Mouse (Mus musculus): ENCODE results near the gene Gm38655. TPM values are rescaled to one million over a fixed set of nuclear protein-coding genes. Genes with fewer than 3 reads are reported as not detected.
"Not testable (repeated sequence)": the region's sequence is repeated elsewhere in the genome, so short reads cannot be mapped to it uniquely, and the experiment has no call there.

Gene Gm38655
- polyA plus RNA-seq, 1 experiment from 2014 or later, result 0.31 TPM

DNA sequence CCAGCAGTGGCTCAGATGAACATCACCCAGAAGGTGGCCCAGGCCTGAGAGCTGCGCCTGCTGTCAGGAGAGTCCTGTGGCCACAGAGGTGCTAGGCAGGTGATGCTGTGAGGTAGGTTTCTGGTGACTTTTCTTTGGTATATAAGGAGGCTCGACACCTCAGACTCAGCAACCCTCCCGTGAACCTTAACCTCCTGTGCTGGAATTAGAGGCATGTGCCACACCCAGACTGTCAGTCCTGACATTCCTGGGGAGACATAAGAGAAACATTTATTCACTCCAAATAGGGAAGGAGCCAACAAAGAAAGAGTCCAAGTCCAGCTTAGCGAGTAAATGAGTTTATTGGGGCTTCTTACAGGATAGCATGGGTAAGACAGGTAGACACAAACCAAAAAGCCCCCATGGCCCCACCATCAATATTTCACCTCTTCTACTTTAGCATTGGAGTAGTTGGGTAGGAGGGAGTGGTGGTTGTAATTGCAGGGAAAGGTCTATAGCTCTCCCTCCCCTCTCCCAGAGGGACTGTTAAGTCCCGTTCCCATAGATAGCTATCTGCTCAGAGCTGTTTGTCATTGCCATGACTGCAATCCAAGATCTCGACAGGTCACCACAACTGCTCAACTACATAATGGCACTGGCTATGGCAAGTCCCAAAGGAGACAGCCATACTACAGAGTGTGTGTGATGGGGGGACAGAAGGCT is 9.2 kb downstream of the Gm38655 start:
- no peak overlapping the region for H3K4me2 ChIP-seq
- H3K36me3 ChIP-seq, result peaks cover 11% of the 10 kb centered on the region
- H3K9me3 ChIP-seq, result no peaks in the 10 kb centered on the region
- no peaks in the 10 kb centered on the region for H3K27me3 ChIP-seq
- no peak overlapping the region for H3K27ac ChIP-seq
- H3K4me1 ChIP-seq, result no peaks in the 10 kb centered on the region
- ATAC-seq (ENCODE audit: insufficient number of reproducible peaks, insufficient read depth, low FRiP score, low TSS enrichment, low read depth), result no peak
- no peak overlapping the region for H3K4me3 ChIP-seq
- no peak overlapping the region for H3K9ac ChIP-seq
- 59% methylated on average over 6 of the region's 6 CpGs for WGBS

DNA sequence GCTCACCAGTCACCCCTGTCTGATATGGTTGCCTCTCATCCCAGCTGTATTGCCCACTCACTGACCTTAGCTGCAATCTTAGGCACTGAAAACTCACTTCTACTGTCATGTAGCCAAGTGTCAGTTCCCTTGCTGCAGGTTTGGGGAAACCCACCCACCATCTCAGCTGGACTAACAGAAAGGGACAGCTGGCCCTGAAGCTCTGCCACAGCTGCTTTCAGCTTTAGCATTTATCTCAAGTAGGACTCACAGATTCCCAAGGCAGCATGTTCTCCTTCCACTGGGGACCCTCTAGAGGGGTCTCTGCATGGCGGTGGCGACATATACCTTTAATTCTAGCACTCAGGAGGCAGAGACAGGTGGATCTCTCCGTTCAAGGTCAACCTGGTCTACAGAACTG is 10.5 kb downstream of the Gm38655 start:
- H3K4me1 ChIP-seq, result no peaks in the 10 kb centered on the region
- H3K36me3 ChIP-seq, result peaks cover 24% of the 10 kb centered on the region
- no peaks in the 10 kb centered on the region for H3K27me3 ChIP-seq
- no peaks in the 10 kb centered on the region for H3K9me3 ChIP-seq
- no peak overlapping the region for H3K27ac ChIP-seq
- no peak overlapping the region for H3K4me2 ChIP-seq
- no peak overlapping the region for H3K4me3 ChIP-seq
- no peak overlapping the region for H3K9ac ChIP-seq
- ATAC-seq (ENCODE audit: insufficient number of reproducible peaks, insufficient read depth, low FRiP score, low TSS enrichment, low read depth), result no peak
- WGBS, result 88% methylated on average over 3 of the region's 3 CpGs

- Histone ChIP-seq H3K9me3 (no peaks in the 10 kb centered on the region), H3K9ac (peak overlapping the region; percentile 37; the same call in 1 of the 2 replicates), H3K4me3 (no peak overlapping the region), H3K4me2 (no peak overlapping the region), H3K36me3 (peaks cover 36% of the 10 kb centered on the region), H3K4me1 (no peaks in the 10 kb centered on the region), H3K27me3 (no peaks in the 10 kb centered on the region), H3K27ac (no peak overlapping the region)
- 66% methylated on average over 7 of the region's 7 CpGs for WGBS
- ATAC-seq (ENCODE audit: insufficient number of reproducible peaks, insufficient read depth, low FRiP score, low TSS enrichment, low read depth), result no peak
Measured at GRCm38 (mm10) chr17:25163387-25163786, 11.9 kb downstream of the Gm38655 start.

DNA sequence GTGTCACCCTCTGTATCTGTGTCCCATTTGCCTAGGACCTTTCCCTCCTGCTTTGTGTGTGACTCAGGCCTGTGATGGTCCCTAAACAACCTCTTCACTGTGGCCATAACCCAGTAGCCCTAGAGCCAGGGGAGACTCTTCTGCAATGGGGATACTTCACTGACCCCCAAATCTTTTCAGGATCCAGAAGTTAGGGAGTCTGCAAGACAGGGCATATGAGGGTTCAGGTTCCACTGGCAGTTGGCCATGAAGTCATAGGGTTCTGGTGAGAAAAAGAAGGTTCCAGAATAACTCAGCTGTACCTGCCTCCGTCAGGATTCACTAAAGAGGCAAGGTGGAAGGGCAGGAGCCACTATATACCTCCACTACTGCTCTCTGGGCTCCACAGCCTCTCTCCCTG is 13.1 kb downstream of the Gm38655 start, which contains the start of gene Ccdc154:
TSS of gene Ccdc154 (plus strand) at position 301 of the 400 bp plus-strand sequence.
- H3K9ac ChIP-seq, result peak within 1 kb of the TSS; percentile 37; the same call in 1 of the 2 replicates
- no peak for ATAC-seq (ENCODE audit: insufficient number of reproducible peaks, insufficient read depth, low FRiP score, low TSS enrichment, low read depth)

DNA sequence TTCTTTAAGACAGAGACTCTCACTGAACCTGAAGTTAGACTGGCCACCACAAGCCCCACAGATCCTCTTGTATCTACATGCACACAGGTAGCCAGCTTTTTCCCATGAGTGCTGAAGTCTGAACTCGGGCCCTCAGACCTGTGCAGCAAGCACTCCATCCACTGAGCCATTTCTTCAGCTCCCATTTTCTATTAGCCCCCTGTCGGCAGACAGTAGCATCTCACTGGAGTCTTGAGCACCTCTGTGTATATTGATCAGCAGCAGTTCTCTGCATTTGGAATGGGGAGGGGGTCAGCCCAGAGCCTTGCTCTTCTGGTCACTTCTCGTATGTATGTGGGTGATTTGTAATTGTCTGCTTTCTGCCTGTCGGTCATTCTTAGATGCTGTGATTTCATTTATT is 35.3 kb downstream of the Gm38655 start:
- no peak overlapping the region for H3K9ac ChIP-seq
- H3K4me1 ChIP-seq, result no peaks in the 10 kb centered on the region
- peaks cover 27% of the 10 kb centered on the region; the same call in 1 of the 2 replicates for H3K36me3 ChIP-seq
- no peak overlapping the region for H3K4me2 ChIP-seq
- no peaks in the 10 kb centered on the region for H3K9me3 ChIP-seq
- H3K27me3 ChIP-seq, result no peaks in the 10 kb centered on the region
- WGBS, result 75% methylated on average over 4 of the region's 4 CpGs
- no peak for ATAC-seq (ENCODE audit: insufficient number of reproducible peaks, insufficient read depth, low FRiP score, low TSS enrichment, low read depth)
- H3K4me3 ChIP-seq, result no peak overlapping the region
- H3K27ac ChIP-seq, result no peak overlapping the region

More for the DNA sequence above, 13.1 kb downstream of the Gm38655 start, which contains the start of gene Ccdc154:
- Histone ChIP-seq H3K27me3 (no peaks in the 10 kb centered on the region), H3K27ac (no peak within 1 kb of the TSS), H3K4me2 (no peak within 1 kb of the TSS), H3K4me3 (no peak within 1 kb of the TSS), H3K9me3 (no peaks in the 10 kb centered on the region), H3K36me3 (peaks cover 46% of the 10 kb centered on the region), H3K4me1 (no peaks in the 10 kb centered on the region)
- WGBS, result 82% methylated on average over 1 of the region's 1 CpGs

DNA sequence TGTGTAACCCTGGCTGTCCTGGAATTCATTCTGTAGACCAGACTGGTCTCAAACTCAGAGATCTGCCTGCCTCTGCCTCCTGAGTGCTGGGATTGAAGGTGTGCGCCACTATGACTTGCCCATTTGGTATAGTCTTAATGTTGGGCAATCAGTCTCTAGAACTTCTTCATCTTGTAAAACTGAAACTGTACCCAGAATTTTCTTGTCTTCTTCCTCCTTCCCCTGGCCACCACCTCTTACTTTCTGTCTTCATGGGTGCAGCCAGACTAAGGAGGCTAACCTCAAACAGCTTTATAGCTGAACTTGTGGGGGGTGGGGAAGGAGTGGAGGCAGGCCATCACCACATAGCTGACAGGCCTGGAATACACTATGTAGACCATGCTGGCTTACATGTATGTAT is 36.5 kb downstream of the Gm38655 start:
- H3K9me3 ChIP-seq, result no peaks in the 10 kb centered on the region
- peaks cover 8% of the 10 kb centered on the region for H3K4me1 ChIP-seq
- H3K4me3 ChIP-seq, result no peak overlapping the region
- H3K36me3 ChIP-seq, result peaks cover 18% of the 10 kb centered on the region; the same call in 1 of the 2 replicates
- WGBS, result 97% methylated on average over 1 of the region's 1 CpGs
- H3K4me2 ChIP-seq, result no peak overlapping the region
- no peak for ATAC-seq (ENCODE audit: insufficient number of reproducible peaks, insufficient read depth, low FRiP score, low TSS enrichment, low read depth)
- H3K27me3 ChIP-seq, result no peaks in the 10 kb centered on the region
- H3K9ac ChIP-seq, result no peak overlapping the region
- H3K27ac ChIP-seq, result no peak overlapping the region

- Histone ChIP-seq H3K4me2 (no peak overlapping the region), H3K4me3 (no peak overlapping the region), H3K36me3 (peaks cover 15% of the 10 kb centered on the region; the same call in 1 of the 2 replicates), H3K9ac (no peak overlapping the region), H3K4me1 (peaks cover 9% of the 10 kb centered on the region), H3K9me3 (no peaks in the 10 kb centered on the region), H3K27ac (no peak overlapping the region), H3K27me3 (no peaks in the 10 kb centered on the region)
- WGBS, result 89% methylated on average over 6 of the region's 6 CpGs
- ATAC-seq (ENCODE audit: insufficient number of reproducible peaks, insufficient read depth, low FRiP score, low TSS enrichment, low read depth), result no peak
Measured at GRCm38 (mm10) chr17:25135622-25136021, 39.6 kb downstream of the Gm38655 start.

- H3K36me3 ChIP-seq, result peaks cover 15% of the 10 kb centered on the region; the same call in 1 of the 2 replicates
- H3K9me3 ChIP-seq, result no peaks in the 10 kb centered on the region
- peaks cover 9% of the 10 kb centered on the region for H3K4me1 ChIP-seq
- no peaks in the 10 kb centered on the region for H3K27me3 ChIP-seq
- ATAC-seq (ENCODE audit: insufficient number of reproducible peaks, insufficient read depth, low FRiP score, low TSS enrichment, low read depth), result peak; percentile 90; the same call in 1 of the 2 replicates
- peak within 1 kb of the TSS; percentile 80 for H3K4me2 ChIP-seq
- under 1% methylated on average over 40 of the region's 40 CpGs for WGBS
- peak within 1 kb of the TSS; percentile 51; the same call in 1 of the 2 replicates for H3K27ac ChIP-seq
- peak within 1 kb of the TSS; percentile 90 for H3K9ac ChIP-seq
- peak within 1 kb of the TSS; percentile 95 for H3K4me3 ChIP-seq
Measured at GRCm38 (mm10) chr17:25133275-25133698, 42.0 kb downstream of the Gm38655 start, which contains the start of gene Clcn7. Gene Clcn7 (plus strand): TSS chr17:25133391.

DNA sequence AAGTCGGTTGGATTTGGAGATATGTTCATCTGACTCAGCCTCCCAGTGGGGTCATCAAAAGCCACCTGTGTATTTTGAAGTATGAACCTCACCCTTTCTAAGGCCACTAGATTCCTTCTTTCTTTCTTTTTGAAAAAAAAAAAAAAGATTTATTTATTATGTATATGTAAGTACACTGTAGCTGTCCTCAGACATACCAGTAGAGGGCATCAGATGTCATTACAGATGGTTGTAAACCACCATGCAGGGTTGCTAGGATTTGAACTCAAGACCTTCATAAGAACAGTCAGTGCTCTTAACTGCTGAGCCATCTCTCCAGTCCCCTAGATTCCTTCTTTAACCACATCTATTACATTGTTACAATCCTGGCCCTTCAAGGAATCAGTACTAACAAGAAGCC is 45.2 kb downstream of the Gm38655 start:
- no peak overlapping the region for H3K4me2 ChIP-seq
- no peaks in the 10 kb centered on the region for H3K27me3 ChIP-seq
- H3K9me3 ChIP-seq, result no peaks in the 10 kb centered on the region
- H3K36me3 ChIP-seq, result no peaks in the 10 kb centered on the region
- H3K4me3 ChIP-seq, result no peak overlapping the region
- no peak for ATAC-seq (ENCODE audit: insufficient number of reproducible peaks, insufficient read depth, low FRiP score, low TSS enrichment, low read depth)
- WGBS, result 83% methylated on average over 1 of the region's 1 CpGs
- no peak overlapping the region for H3K27ac ChIP-seq
- H3K9ac ChIP-seq, result no peak overlapping the region
- peaks cover 9% of the 10 kb centered on the region for H3K4me1 ChIP-seq

DNA sequence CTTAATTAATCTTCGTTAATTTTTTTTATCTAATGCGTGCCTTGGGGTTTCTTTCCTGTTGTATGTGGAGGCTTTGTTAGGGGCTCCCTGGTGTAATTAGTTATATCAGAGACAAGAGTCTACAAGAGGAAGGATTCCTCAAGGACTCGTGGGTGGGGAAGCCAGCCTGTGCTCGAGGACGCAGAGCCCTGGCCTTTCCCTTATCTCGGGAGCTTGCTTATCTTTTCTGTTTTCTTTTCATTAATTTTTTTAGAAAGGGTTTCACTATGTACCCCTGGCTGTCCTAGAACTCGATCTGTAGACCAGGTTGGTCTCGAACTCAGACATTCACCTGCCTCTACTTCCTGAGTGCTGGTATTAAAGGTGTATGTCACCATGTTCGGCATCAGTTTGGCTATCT is 47.6 kb downstream of the Gm38655 start:
- no peaks in the 10 kb centered on the region for H3K9me3 ChIP-seq
- WGBS, result 73% methylated on average over 9 of the region's 9 CpGs
- no peak overlapping the region for H3K9ac ChIP-seq
- no peak overlapping the region for H3K4me2 ChIP-seq
- H3K4me1 ChIP-seq, result no peaks in the 10 kb centered on the region
- H3K4me3 ChIP-seq, result no peak overlapping the region
- H3K27ac ChIP-seq, result no peak overlapping the region
- H3K36me3 ChIP-seq, result no peaks in the 10 kb centered on the region
- no peak for ATAC-seq (ENCODE audit: insufficient number of reproducible peaks, insufficient read depth, low FRiP score, low TSS enrichment, low read depth)
- H3K27me3 ChIP-seq, result no peaks in the 10 kb centered on the region; the same call in 1 of the 2 replicates

GRCm38 (mm10) chr17:25127079-25127478 is 48.2 kb downstream of the Gm38655 start:
- no peaks in the 10 kb centered on the region; the same call in 1 of the 2 replicates for H3K27me3 ChIP-seq
- 67% methylated on average over 8 of the region's 8 CpGs for WGBS
- H3K4me1 ChIP-seq, result no peaks in the 10 kb centered on the region
- no peaks in the 10 kb centered on the region for H3K36me3 ChIP-seq
- ATAC-seq (ENCODE audit: insufficient number of reproducible peaks, insufficient read depth, low FRiP score, low TSS enrichment, low read depth), result no peak
- no peak overlapping the region for H3K9ac ChIP-seq
- no peak overlapping the region for H3K4me2 ChIP-seq
- H3K27ac ChIP-seq, result no peak overlapping the region
- no peak overlapping the region for H3K4me3 ChIP-seq
- H3K9me3 ChIP-seq, result no peaks in the 10 kb centered on the region

GRCm38 (mm10) chr17:25125442-25126060 is 49.7 kb downstream of the Gm38655 start:
- not testable (repeated sequence) for H3K27ac ChIP-seq; ATAC-seq (ENCODE audit: insufficient number of reproducible peaks, insufficient read depth, low FRiP score, low TSS enrichment, low read depth); H3K27me3 ChIP-seq; H3K4me3 ChIP-seq; H3K36me3 ChIP-seq; H3K9ac ChIP-seq; H3K4me2 ChIP-seq; H3K4me1 ChIP-seq; H3K9me3 ChIP-seq
- WGBS, result 67% methylated on average over 3 of the region's 3 CpGs
